Mouse (Mus musculus): ENCODE measurements around the gene Lcmt2.

The Lcmt2 gene

DNA sequence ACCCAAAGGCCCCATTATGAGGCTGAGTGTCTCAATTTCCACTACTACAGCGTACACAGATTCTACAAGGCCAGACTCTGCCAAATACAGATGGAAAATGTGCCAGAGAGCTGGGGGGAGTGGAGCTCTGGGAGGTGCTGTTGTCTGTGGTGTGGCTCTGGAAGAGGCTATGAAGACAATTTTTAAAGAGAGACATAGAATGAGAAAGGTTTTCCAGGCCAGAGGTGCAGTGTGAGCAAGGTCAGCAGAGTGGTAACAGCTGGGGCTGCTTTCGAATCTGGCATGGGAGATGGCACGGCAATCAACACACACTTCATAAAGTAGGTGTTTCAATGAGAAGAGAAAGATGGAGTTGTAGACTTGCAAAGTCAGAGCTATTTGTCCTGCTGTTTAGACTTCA is 21.2 kb downstream of the Lcmt2 start:
- DNase-seq (ENCODE audit: low spot score in 2 of 2): no peak

GRCm38 (mm10) chr2:121115418-121115817 is 25.0 kb downstream of the Lcmt2 start:
- no peak for DNase-seq (ENCODE audit: low spot score in 2 of 2)

DNA sequence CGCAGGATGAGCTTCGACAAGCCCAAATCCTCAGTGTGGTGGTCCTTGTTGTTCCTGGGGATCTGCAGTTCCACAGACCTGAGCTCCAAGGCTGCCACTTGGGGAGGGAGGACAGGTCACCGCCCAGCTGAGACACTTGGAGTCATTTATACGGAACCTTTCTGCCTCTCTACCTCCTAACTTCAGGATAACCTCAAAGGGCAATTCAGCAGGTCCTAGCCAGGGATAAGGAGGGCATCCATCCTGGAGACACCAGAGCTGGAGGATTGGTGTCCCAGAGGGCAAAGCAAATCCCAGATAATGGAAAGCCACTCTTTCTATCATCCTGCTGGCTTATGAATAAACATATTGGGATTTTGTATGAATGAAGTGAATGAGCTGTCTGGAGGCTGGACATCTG is 30.8 kb downstream of the Lcmt2 start, which contains the start of gene Tgm7:
Gene Tgm7 (minus strand): TSS at position 101 of the 400 bp plus-strand sequence.
- no peak for DNase-seq (ENCODE audit: low spot score in 2 of 2)

DNA sequence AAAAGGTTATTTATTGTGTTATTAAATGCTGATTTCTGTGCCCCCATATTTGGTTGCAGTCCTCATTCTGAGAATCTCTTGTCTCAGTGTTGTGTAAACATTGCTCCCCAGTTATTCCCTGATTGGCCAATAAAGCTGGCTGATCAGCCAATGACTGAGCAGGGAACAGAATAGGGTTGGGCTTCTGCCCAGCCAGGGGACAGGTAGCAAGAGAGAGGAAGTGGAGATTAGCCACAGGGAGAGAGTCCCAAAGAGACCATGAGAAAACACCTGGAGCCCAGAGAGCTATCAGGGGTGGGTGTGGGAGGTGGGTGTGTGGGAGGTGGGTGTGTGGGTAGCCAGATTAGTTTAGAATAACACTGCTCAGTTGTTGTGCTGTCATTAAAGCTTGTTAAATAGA is 34.5 kb downstream of the Lcmt2 start:
- DNase-seq (ENCODE audit: low spot score in 2 of 2): no peak

DNA sequence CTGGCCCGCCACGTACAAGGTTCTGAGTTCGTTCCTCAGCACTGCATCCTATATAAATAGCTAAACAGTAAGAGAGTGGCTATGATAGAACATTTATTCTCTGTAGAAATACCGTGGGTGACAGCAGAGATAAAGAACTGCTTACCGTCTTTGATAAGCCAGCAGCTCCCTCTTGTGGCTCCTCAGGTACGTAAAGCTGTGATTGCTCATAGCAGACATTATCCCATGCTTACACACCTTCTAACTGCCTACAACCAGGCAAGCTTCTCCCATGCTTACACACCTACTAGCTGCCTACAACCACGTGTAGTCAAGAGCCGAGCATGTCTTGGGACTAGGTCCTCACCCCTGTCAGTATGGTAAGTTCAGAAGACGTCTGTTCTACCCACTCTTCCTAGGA is 38.4 kb downstream of the Lcmt2 start:
- DNase-seq (ENCODE audit: low spot score in 2 of 2): peak; percentile 57 to 64

- DNase-seq (ENCODE audit: low spot score in 2 of 2): no peak
Observed at GRCm38 (mm10) chr2:121089751-121090150, 50.7 kb downstream of the Lcmt2 start.

- DNase-seq (ENCODE audit: low spot score in 2 of 2): no peak
Observed at GRCm38 (mm10) chr2:121088507-121088906, 51.9 kb downstream of the Lcmt2 start.

DNA sequence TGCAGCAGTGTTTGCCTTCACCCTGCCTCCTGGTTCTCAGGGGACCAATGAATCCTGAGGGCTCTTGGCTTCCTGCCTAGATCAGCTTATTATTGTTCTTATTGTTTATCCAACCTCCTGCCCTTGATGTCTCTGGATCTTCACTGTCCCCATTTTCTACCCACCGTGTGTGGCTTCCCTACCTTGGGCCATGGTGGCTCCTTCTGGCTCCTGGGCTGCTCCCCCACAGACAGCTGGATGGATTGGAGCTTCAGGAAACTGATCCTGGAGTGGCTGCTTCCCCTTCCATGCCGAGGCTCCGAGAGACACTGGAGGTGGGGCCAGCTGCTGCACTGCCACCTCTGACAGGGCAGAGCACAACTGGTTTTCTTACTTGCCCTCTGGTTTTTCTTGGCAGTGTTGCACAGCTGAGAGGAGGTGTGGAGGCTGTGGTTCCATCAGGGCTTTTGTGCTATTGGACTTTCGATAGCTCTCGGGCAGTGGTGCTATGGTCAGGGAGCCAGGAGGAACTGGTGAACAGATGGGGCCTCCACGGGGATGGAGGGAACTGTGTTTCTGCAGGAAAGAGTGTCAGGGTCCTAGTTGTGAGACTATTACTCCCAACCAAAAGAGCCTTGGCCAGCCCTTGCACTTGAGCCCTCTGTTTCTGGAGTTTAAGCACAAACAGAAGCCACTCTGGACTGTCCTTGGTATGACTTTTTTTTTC is 54.8 kb downstream of the Lcmt2 start, which contains the start of gene Tgm5:
Gene Tgm5 (minus strand): TSS at position 362 of the 706 bp plus-strand sequence.
- DNase-seq (ENCODE audit: low spot score in 2 of 2): no peak

GRCm38 (mm10) chr2:121082626-121083025 is 57.8 kb downstream of the Lcmt2 start:
- no peak for DNase-seq (ENCODE audit: low spot score in 2 of 2)
